Mouse (Mus musculus): ENCODE results near the gene Trpc4. TPM values are rescaled to one million over a fixed set of nuclear protein-coding genes. Genes with fewer than 3 reads are reported as not detected.

Gene Trpc4
- polyA plus RNA-seq (2017; shearing (Covaris generic)), result 0.12 TPM

GRCm38 (mm10) chr3:54155639-54156315, at the start of gene Trpc4:
Gene Trpc4, plus strand, starts transcription at chr3:54156035.

GRCm38 (mm10) chr3:54360897-54361296, 205.1 kb downstream of the Trpc4 start, which contains the start of gene Postn:
Gene Postn, plus strand, starts transcription at chr3:54361109.

Other genes with a start within 250 kb of the Trpc4 start
- gene Postn, start 205.1 kb downstream of the Trpc4 start, polyA plus RNA-seq (2017; shearing (Covaris generic)), result not detected